Mouse (Mus musculus): Measurements from ENCODE around the gene Hpcal4. TPM values are rescaled to one million over a fixed set of nuclear protein-coding genes. Genes with fewer than 3 reads are reported as not detected.

Gene Hpcal4
- polyA plus RNA-seq, 1 experiment from 2014 or later = 7.7 TPM

DNA sequence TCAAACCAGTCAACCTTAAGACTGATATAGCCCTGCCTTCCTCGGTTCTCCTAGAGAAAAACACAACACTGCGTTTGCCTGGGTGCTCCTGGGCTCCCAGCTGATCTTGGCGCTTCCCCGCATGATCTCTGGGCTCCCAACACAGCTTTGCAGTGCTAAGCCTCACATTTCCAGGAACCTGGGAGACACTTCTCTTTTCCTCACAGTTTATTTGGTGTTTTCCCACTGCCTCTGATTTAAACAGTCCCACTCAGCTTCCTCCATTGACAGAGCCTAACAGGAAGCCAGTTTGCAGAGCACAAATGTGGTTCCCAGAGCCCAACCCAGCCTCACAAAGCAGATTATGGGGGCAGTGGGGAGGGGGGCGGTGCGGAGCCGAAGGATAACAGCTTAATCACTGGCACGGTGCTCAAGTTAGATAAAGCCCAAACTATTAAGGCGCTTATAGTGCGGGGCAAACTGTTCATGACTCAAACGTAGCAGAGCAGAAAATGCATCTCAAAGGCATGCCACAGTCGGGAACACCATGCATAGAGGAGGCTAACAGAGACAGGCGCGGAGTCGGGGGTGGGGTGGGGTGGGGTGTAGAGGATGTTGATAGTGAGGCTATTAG lies 20.6 kb upstream of the Hpcal4 start:
- no peak overlapping the region for H3K4me3 ChIP-seq
- ATAC-seq = no peak

DNA sequence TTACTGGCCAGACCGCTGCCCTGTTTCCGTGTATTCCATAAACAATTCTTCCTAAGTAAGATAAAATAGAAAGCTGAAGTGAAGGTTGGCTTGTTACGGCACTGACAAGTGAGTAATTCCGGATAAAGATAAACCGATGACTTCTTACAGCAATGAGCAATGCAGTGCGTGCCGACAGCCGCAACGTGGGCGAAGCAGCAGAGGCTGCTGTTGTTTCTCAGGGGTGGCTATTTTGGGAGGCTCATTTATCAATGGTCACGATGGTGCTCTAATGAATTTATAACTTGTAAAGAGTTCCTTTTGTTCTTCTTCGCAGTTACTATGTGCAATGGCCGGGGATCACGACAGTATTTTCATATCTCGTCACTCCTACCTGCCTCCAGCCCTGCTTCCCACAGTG lies 18.9 kb upstream of the Hpcal4 start:
- ATAC-seq = no peak
- Histone ChIP-seq H3K4me2 (no peak overlapping the region), H3K27ac (no peak overlapping the region), H3K4me3 (no peak overlapping the region), H3K9me3 (replicated peaks) (peaks cover 5% of the 10 kb centered on the region; the same call in 1 of the 2 replicates), H3K4me1 (peaks cover 8% of the 10 kb centered on the region; the same call in 1 of the 2 replicates), H3K9ac (no peak overlapping the region), H3K36me3 (ENCODE audit: poor library complexity, severe bottlenecking) (no peaks in the 10 kb centered on the region), H3K27me3 (peaks cover 3% of the 10 kb centered on the region; the same call in 1 of the 2 replicates)
- 90% methylated on average over 15 of the region's 15 CpGs for WGBS

More for the DNA sequence above, 20.6 kb upstream of the Hpcal4 start:
- WGBS = 13% methylated on average over 15 of the region's 15 CpGs
- H3K36me3 ChIP-seq (ENCODE audit: poor library complexity, severe bottlenecking) = no peaks in the 10 kb centered on the region
- H3K9me3 ChIP-seq (replicated peaks) = peaks cover 3% of the 10 kb centered on the region; the same call in 1 of the 2 replicates
- no peak overlapping the region for H3K9ac ChIP-seq
- peaks cover 8% of the 10 kb centered on the region; the same call in 1 of the 2 replicates for H3K4me1 ChIP-seq
- H3K4me2 ChIP-seq = peak overlapping the region; percentile 47
- H3K27me3 ChIP-seq = peaks cover 3% of the 10 kb centered on the region; the same call in 1 of the 2 replicates
- H3K27ac ChIP-seq = no peak overlapping the region

DNA sequence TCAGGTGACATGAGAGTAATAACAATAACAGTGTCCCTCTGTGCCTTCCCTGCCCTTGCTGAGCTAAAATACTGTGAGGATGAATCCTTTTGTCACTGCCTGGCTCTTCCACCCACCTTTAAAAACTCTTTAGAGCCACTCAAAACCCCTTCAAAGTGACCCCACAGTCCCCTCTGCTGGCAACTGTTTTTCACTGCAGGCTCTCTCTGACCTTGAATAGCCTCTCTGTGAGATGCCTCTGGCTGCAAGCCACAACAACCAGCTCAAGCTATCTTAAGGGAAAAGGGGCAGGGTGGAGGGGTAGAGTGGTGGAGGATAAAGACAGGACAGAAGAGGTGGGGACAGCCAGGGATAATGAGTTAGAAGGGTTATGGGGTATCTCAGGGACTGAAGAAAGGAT lies 11.2 kb upstream of the Hpcal4 start:
- no peak overlapping the region for H3K27ac ChIP-seq
- H3K4me1 ChIP-seq = no peaks in the 10 kb centered on the region
- H3K4me3 ChIP-seq = no peak overlapping the region
- no peak overlapping the region for H3K9ac ChIP-seq
- no peaks in the 10 kb centered on the region for H3K36me3 ChIP-seq (ENCODE audit: poor library complexity, severe bottlenecking)
- peaks cover 24% of the 10 kb centered on the region for H3K27me3 ChIP-seq
- no peak for ATAC-seq
- H3K4me2 ChIP-seq = no peak overlapping the region
- H3K9me3 ChIP-seq (replicated peaks) = 0 out of 2 replicates have a peak, but pooled peaks cover 3% of the 10 kb centered on the region

DNA sequence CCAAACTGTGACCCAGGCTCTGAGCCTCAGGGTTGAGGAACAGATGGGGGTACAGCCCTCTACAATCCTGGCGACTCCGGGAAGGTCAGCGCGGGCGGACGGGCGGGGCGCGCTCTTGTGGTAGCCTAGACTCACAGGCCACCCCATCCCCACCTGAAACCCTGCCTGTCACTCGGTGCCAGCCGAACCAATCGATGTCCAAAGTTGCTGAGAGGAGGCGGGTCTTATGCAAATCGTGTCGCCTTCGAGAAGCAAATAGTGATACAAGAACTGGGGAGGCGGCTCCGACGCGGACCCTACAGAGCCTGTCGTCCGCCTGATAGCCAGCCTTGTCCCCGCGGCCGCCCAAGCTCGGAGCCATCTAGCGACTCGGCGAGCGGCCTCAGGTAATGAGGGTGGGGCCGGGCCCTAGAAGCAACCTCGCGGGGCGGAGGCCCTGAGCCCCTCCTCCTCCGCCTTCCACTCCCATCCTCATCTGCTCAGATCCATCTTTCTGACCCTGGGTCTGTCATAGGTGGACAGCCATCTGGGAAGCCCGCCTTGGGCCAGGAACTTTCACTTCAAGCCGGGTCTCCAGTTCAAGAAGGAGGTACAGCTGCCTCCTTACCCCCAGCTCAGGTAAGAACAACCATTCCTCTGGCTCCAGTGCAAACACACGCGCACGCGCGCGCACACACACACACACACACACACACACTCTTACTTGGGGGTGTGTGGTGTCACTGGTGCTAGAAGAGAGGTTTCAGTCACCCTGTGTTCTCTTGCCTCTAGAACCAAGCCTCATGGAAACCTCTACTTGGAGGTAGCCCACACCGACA lies 421 bp downstream of the Hpcal4 start:
- H3K9ac ChIP-seq = peak overlapping the region; percentile 65
- peak; percentile 95 for ATAC-seq
- peaks cover 26% of the 10 kb centered on the region for H3K4me1 ChIP-seq
- H3K9me3 ChIP-seq (replicated peaks) = no peaks in the 10 kb centered on the region
- H3K36me3 ChIP-seq (ENCODE audit: poor library complexity, severe bottlenecking) = no peaks in the 10 kb centered on the region
- 11% methylated on average over 44 of the region's 44 CpGs for WGBS
- H3K4me3 ChIP-seq = peak overlapping the region; percentile 49
- peaks cover 67% of the 10 kb centered on the region for H3K27me3 ChIP-seq
- H3K27ac ChIP-seq = no peak overlapping the region
- H3K4me2 ChIP-seq = peak overlapping the region; percentile 75

GRCm38 (mm10) chr4:123184816-123185215 lies 1.8 kb downstream of the Hpcal4 start:
- Histone ChIP-seq H3K4me2 (peak overlapping the region; percentile 75), H3K36me3 (ENCODE audit: poor library complexity, severe bottlenecking) (no peaks in the 10 kb centered on the region), H3K9me3 (replicated peaks) (no peaks in the 10 kb centered on the region), H3K4me1 (peaks cover 26% of the 10 kb centered on the region), H3K9ac (no peak overlapping the region), H3K27me3 (peaks cover 63% of the 10 kb centered on the region), H3K27ac (no peak overlapping the region), H3K4me3 (no peak overlapping the region)
- ATAC-seq = no peak
- 32% methylated on average over 3 of the region's 3 CpGs for WGBS

GRCm38 (mm10) chr4:123192336-123192735 lies 9.3 kb downstream of the Hpcal4 start:
- no peaks in the 10 kb centered on the region for H3K9me3 ChIP-seq (replicated peaks)
- H3K9ac ChIP-seq = no peak overlapping the region
- H3K4me1 ChIP-seq = no peaks in the 10 kb centered on the region
- no peak overlapping the region for H3K4me3 ChIP-seq
- H3K4me2 ChIP-seq = no peak overlapping the region
- no peak overlapping the region for H3K27ac ChIP-seq
- peaks cover 13% of the 10 kb centered on the region; the same call in 1 of the 2 replicates for H3K27me3 ChIP-seq
- 89% methylated on average over 11 of the region's 11 CpGs for WGBS
- no peak for ATAC-seq
- H3K36me3 ChIP-seq (ENCODE audit: poor library complexity, severe bottlenecking) = no peaks in the 10 kb centered on the region

DNA sequence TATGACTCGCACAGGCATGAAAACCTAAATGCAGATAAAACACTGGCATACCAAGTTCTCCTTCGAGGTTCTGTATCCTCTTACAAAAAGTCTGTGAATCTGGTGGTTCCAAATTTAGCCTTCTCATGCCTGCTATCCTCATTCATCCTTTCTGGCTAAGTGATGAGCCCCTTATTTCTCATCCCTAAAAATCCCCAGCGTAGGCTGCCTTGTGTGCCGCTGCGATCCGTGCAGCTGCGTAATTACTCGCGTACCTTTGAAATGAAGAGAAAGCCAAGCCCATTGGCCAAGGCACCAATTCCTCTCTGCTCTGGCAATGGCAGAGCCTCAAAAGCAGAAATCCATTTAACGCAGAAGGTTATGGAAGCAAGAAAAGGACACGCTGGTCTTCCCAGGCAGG lies 10.8 kb downstream of the Hpcal4 start:
- H3K4me2 ChIP-seq = no peak overlapping the region
- no peak overlapping the region for H3K9ac ChIP-seq
- no peaks in the 10 kb centered on the region for H3K36me3 ChIP-seq (ENCODE audit: poor library complexity, severe bottlenecking)
- no peaks in the 10 kb centered on the region for H3K9me3 ChIP-seq (replicated peaks)
- no peak for ATAC-seq
- WGBS = 87% methylated on average over 11 of the region's 11 CpGs
- H3K4me3 ChIP-seq = no peak overlapping the region
- H3K27ac ChIP-seq = no peak overlapping the region
- peaks cover 13% of the 10 kb centered on the region; the same call in 1 of the 2 replicates for H3K27me3 ChIP-seq
- no peaks in the 10 kb centered on the region for H3K4me1 ChIP-seq

GRCm38 (mm10) chr4:123196695-123197094 lies 13.7 kb downstream of the Hpcal4 start:
- Histone ChIP-seq H3K4me3 (no peak overlapping the region), H3K27ac (no peak overlapping the region), H3K27me3 (peaks cover 32% of the 10 kb centered on the region), H3K4me1 (peaks cover 9% of the 10 kb centered on the region), H3K9me3 (replicated peaks) (no peaks in the 10 kb centered on the region), H3K4me2 (no peak overlapping the region), H3K9ac (no peak overlapping the region), H3K36me3 (ENCODE audit: poor library complexity, severe bottlenecking) (no peaks in the 10 kb centered on the region)
- no peak for ATAC-seq
- 72% methylated on average over 6 of the region's 6 CpGs for WGBS

- 1% methylated on average over 15 of the region's 15 CpGs for WGBS
- Histone ChIP-seq H3K4me2 (peak overlapping the region; percentile 85), H3K4me3 (peak overlapping the region; percentile 45), H3K9ac (peak overlapping the region; percentile 62), H3K27me3 (peaks cover 41% of the 10 kb centered on the region), H3K36me3 (ENCODE audit: poor library complexity, severe bottlenecking) (no peaks in the 10 kb centered on the region), H3K4me1 (peaks cover 12% of the 10 kb centered on the region), H3K27ac (no peak overlapping the region), H3K9me3 (replicated peaks) (no peaks in the 10 kb centered on the region)
- peak; percentile 58; the same call in 1 of the 2 replicates for ATAC-seq
These were observed 17.8 kb downstream of the Hpcal4 start for GRCm38 (mm10) chr4:123200771-123201185.

DNA sequence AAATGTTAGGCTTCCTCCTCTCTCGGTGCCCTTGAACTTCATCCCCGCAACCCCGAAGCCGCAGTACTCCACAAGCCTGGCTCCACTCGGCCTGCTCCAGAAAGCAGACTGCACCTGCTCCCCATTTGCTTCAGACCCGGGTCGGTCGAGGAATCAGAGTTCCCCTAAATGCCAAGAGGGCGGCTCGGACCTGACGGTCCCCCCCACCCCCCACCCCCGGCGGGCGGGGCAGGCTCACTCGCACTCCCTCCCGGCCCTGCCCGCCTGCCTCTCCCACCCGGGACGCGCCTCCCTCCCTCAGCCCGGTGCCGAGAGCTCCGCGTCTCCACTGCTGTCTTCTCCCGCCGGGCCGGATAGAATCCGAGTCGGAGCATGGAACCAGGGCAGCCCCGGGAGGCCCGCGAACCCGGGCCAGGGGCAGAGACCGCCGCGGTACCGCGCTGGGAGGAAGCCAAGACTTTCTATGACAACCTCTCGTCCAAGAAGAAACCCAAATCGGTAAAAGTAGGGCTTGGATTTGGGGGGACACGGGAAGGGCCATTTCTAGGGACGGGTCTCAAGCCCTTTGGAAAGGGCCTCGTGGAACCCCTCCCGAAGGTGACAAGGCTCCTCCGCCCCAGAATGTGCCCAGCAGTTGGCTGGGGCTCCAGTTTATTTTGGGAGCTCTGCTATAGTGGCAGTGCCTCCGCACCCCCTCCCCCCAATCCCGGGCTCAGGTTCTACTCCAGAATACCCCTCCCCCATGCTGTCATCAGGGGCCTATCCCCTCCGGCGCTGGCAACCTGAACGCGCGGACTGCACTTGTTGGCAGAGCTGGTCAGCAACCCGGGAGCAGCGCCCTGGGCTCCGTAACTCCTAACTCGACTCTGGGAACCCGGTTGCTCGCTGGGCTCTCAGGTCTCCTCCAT lies 18.4 kb downstream of the Hpcal4 start, which contains the start of gene Nt5c1a:
Nt5c1a (plus strand) TSS at position 319 of the 908 bp plus-strand sequence.
- no peaks in the 10 kb centered on the region for H3K9me3 ChIP-seq (replicated peaks)
- peak within 1 kb of the TSS; percentile 45 for H3K4me3 ChIP-seq
- ATAC-seq = peak; percentile 61
- 1% methylated on average over 58 of the region's 58 CpGs for WGBS
- H3K27me3 ChIP-seq = peaks cover 38% of the 10 kb centered on the region
- no peaks in the 10 kb centered on the region for H3K36me3 ChIP-seq (ENCODE audit: poor library complexity, severe bottlenecking)
- H3K9ac ChIP-seq = peak within 1 kb of the TSS; percentile 62
- peak within 1 kb of the TSS; percentile 85 for H3K4me2 ChIP-seq
- peaks cover 12% of the 10 kb centered on the region for H3K4me1 ChIP-seq
- no peak within 1 kb of the TSS for H3K27ac ChIP-seq

GRCm38 (mm10) chr4:123202094-123202420 lies 19.0 kb downstream of the Hpcal4 start:
- Histone ChIP-seq H3K4me2 (peak overlapping the region; percentile 85), H3K36me3 (ENCODE audit: poor library complexity, severe bottlenecking) (no peaks in the 10 kb centered on the region), H3K4me1 (peaks cover 12% of the 10 kb centered on the region), H3K9ac (no peak overlapping the region), H3K27ac (no peak overlapping the region), H3K9me3 (replicated peaks) (no peaks in the 10 kb centered on the region), H3K27me3 (peaks cover 38% of the 10 kb centered on the region), H3K4me3 (peak overlapping the region; percentile 45)
- no peak for ATAC-seq
- 10% methylated on average over 8 of the region's 8 CpGs for whole genome bisulfite sequencing
